Mouse (Mus musculus) hindbrain, embryonic 12.5 days (tissue): Measurements from ENCODE around the gene Ss18l2. TPM values are rescaled to one million over a fixed set of nuclear protein-coding genes. Genes with fewer than 3 reads are reported as not detected.
A peak's percentile ranks its signal among the peaks of the same experiment; 100 is the strongest.

Source experiments
- ATAC-seq: fragments of 200-750 bp; cut with Nextera tagmentation; 2 replicates; pipeline ENCODE4 v1.8.0; 2017; ENCODE audit warnings: moderate TSS enrichment; ENCODE audit not compliant: low FRiP score
- H3K27ac ChIP-seq: fragments of 300-500 bp; sonication (generic); 2 replicates; pipeline ENCODE4 v1.5.1; 2016; ENCODE audit warnings: mild to moderate bottlenecking
- H3K27me3 ChIP-seq: fragments of 300-500 bp; sonication (generic); 2 replicates; pipeline ENCODE4 v1.6.1; 2016; ENCODE audit warnings: mild to moderate bottlenecking
- H3K36me3 ChIP-seq: fragments of 300-500 bp; sonication (generic); 2 replicates; pipeline ENCODE4 v1.6.1; 2016; ENCODE audit warnings: mild to moderate bottlenecking
- H3K4me1 ChIP-seq: fragments of 300-500 bp; sonication (generic); 2 replicates; pipeline ENCODE4 v1.6.1; 2016
- H3K4me2 ChIP-seq: fragments of 300-500 bp; sonication (generic); replicated peaks from 2 replicates; pipeline ENCODE4 v1.6.1; 2016; ENCODE audit warnings: mild to moderate bottlenecking
- H3K4me3 ChIP-seq: fragments of 300-500 bp; sonication (generic); 2 replicates; pipeline ENCODE4 v1.5.1; 2016; ENCODE audit warnings: mild to moderate bottlenecking
- H3K9ac ChIP-seq: fragments of 300-500 bp; sonication (generic); 2 replicates; pipeline ENCODE4 v1.6.1; 2016; ENCODE audit warnings: mild to moderate bottlenecking, moderate library complexity
- H3K9me3 ChIP-seq: fragments of 300-500 bp; sonication (generic); replicated peaks from 2 replicates; pipeline ENCODE4 v1.6.1; 2016; ENCODE audit warnings: mild to moderate bottlenecking
- WGBS: fragments of 180-500 bp; shearing (Covaris S2); methylation state at CpG from one replicate; pipeline ENCODE4 v1.1.7; 2016; 5-methylcytosine and 5-hydroxymethylcytosine counted together
- polyA plus RNA-seq: library from polyadenylated mRNA; unstranded; fragments of >200 nt; fragmentation: Nextera tagmentation; extraction: Ambion mirVana; gene quantifications from 2 replicates; pipeline ENCODE4 v1.2.1, GENCODE M21; 2016

Gene Ss18l2
- polyA plus RNA-seq, 1 experiment from 2014 or later = 130 TPM

- Histone ChIP-seq H3K36me3 (peaks cover 9% of the 10 kb centered on the region), H3K4me1 (0 out of 2 replicates have a peak, but pooled peaks cover 2% of the 10 kb centered on the region), H3K9ac (no peak overlapping the region; the same call in 1 of the 2 replicates), H3K9me3 (no peaks in the 10 kb centered on the region), H3K27ac (no peak overlapping the region), H3K27me3 (peaks cover 2% of the 10 kb centered on the region; the same call in 1 of the 2 replicates), H3K4me2 (no peak overlapping the region), H3K4me3 (no peak overlapping the region)
- WGBS = 86% methylated on average over 8 of the region's 8 CpGs
- no peak for ATAC-seq
These were observed 32.7 kb upstream of the Ss18l2 start for GRCm38 (mm10) chr9:121677476-121677875.

- Histone ChIP-seq H3K9me3 (no peaks in the 10 kb centered on the region), H3K27me3 (peaks cover 2% of the 10 kb centered on the region; the same call in 1 of the 2 replicates), H3K9ac (no peak overlapping the region), H3K4me2 (no peak overlapping the region), H3K27ac (peak overlapping the region; percentile 30; the same call in 1 of the 2 replicates), H3K4me1 (no peaks in the 10 kb centered on the region), H3K36me3 (peaks cover 25% of the 10 kb centered on the region), H3K4me3 (no peak overlapping the region)
- WGBS = 14% methylated on average over 6 of the region's 6 CpGs
- ATAC-seq = peak; percentile 79
These were observed 30.6 kb upstream of the Ss18l2 start for GRCm38 (mm10) chr9:121679549-121679948.

- H3K27me3 ChIP-seq = peaks cover 2% of the 10 kb centered on the region; the same call in 1 of the 2 replicates
- no peaks in the 10 kb centered on the region for H3K9me3 ChIP-seq
- H3K9ac ChIP-seq = no peak overlapping the region
- WGBS = 81% methylated on average over 8 of the region's 8 CpGs
- H3K27ac ChIP-seq = no peak overlapping the region
- no peaks in the 10 kb centered on the region for H3K4me1 ChIP-seq
- peaks cover 40% of the 10 kb centered on the region for H3K36me3 ChIP-seq
- no peak overlapping the region for H3K4me2 ChIP-seq
- no peak overlapping the region for H3K4me3 ChIP-seq
- ATAC-seq = no peak
These were observed 28.9 kb upstream of the Ss18l2 start for GRCm38 (mm10) chr9:121681191-121681590.

GRCm38 (mm10) chr9:121682037-121682680, 28.0 kb upstream of the Ss18l2 start:
- Histone ChIP-seq H3K4me2 (no peak overlapping the region), H3K27ac (no peak overlapping the region), H3K4me1 (no peaks in the 10 kb centered on the region), H3K4me3 (no peak overlapping the region), H3K9ac (no peak overlapping the region), H3K27me3 (peaks cover 2% of the 10 kb centered on the region; the same call in 1 of the 2 replicates), H3K9me3 (no peaks in the 10 kb centered on the region), H3K36me3 (peaks cover 47% of the 10 kb centered on the region)
- 74% methylated on average over 18 of the region's 18 CpGs for WGBS
- ATAC-seq = no peak

- ATAC-seq = no peak
- WGBS = 83% methylated on average over 7 of the region's 7 CpGs
- Histone ChIP-seq H3K4me2 (no peak overlapping the region), H3K4me3 (no peak overlapping the region), H3K27me3 (no peaks in the 10 kb centered on the region), H3K9ac (no peak overlapping the region), H3K27ac (no peak overlapping the region), H3K4me1 (peaks cover 4% of the 10 kb centered on the region), H3K36me3 (peaks cover 65% of the 10 kb centered on the region), H3K9me3 (no peaks in the 10 kb centered on the region)
These were observed 25.4 kb upstream of the Ss18l2 start for GRCm38 (mm10) chr9:121684702-121685101.

- H3K4me3 ChIP-seq = peak overlapping the region; percentile 4; the same call in 1 of the 2 replicates
- H3K4me2 ChIP-seq = peak overlapping the region; percentile 37
- H3K36me3 ChIP-seq = peaks cover 71% of the 10 kb centered on the region
- ATAC-seq = peak; percentile 90
- H3K9ac ChIP-seq = no peak overlapping the region
- no peaks in the 10 kb centered on the region for H3K27me3 ChIP-seq
- H3K9me3 ChIP-seq = no peaks in the 10 kb centered on the region
- 35% methylated on average over 15 of the region's 15 CpGs for WGBS
- peak overlapping the region; percentile 89 for H3K27ac ChIP-seq
- peaks cover 20% of the 10 kb centered on the region for H3K4me1 ChIP-seq
These were observed 19.9 kb upstream of the Ss18l2 start for GRCm38 (mm10) chr9:121690200-121690651.

- Histone ChIP-seq H3K9ac (no peak overlapping the region), H3K9me3 (no peaks in the 10 kb centered on the region), H3K4me3 (no peak overlapping the region), H3K4me2 (peak overlapping the region; percentile 37), H3K27ac (peak overlapping the region; percentile 89), H3K36me3 (peaks cover 69% of the 10 kb centered on the region), H3K27me3 (no peaks in the 10 kb centered on the region), H3K4me1 (peaks cover 20% of the 10 kb centered on the region)
- peak; percentile 57 for ATAC-seq
- WGBS = 81% methylated on average over 7 of the region's 7 CpGs
These were observed 19.4 kb upstream of the Ss18l2 start for GRCm38 (mm10) chr9:121690734-121691133.

- H3K27ac ChIP-seq = no peak overlapping the region
- H3K4me2 ChIP-seq = no peak overlapping the region
- no peaks in the 10 kb centered on the region for H3K27me3 ChIP-seq
- no peak overlapping the region for H3K9ac ChIP-seq
- H3K36me3 ChIP-seq = peaks cover 60% of the 10 kb centered on the region
- 0 out of 2 replicates have a peak, but pooled peaks cover 5% of the 10 kb centered on the region for H3K9me3 ChIP-seq
- ATAC-seq = no peak
- 71% methylated on average over 12 of the region's 12 CpGs for WGBS
- no peak overlapping the region for H3K4me3 ChIP-seq
- peaks cover 18% of the 10 kb centered on the region for H3K4me1 ChIP-seq
These were observed 15.4 kb upstream of the Ss18l2 start for GRCm38 (mm10) chr9:121694736-121695135.

- Histone ChIP-seq H3K27me3 (no peaks in the 10 kb centered on the region), H3K9ac (no peak overlapping the region), H3K36me3 (peaks cover 58% of the 10 kb centered on the region), H3K9me3 (0 out of 2 replicates have a peak, but pooled peaks cover 5% of the 10 kb centered on the region), H3K4me3 (no peak overlapping the region), H3K4me1 (peaks cover 2% of the 10 kb centered on the region; the same call in 1 of the 2 replicates), H3K27ac (no peak overlapping the region), H3K4me2 (no peak overlapping the region)
- WGBS = 91% methylated on average over 9 of the region's 9 CpGs
- no peak for ATAC-seq
These were observed 13.5 kb upstream of the Ss18l2 start for GRCm38 (mm10) chr9:121696626-121697025.

GRCm38 (mm10) chr9:121697150-121698049, 12.7 kb upstream of the Ss18l2 start:
- Histone ChIP-seq H3K36me3 (peaks cover 53% of the 10 kb centered on the region), H3K4me3 (no peak overlapping the region), H3K4me2 (no peak overlapping the region), H3K9me3 (0 out of 2 replicates have a peak, but pooled peaks cover 5% of the 10 kb centered on the region), H3K9ac (no peak overlapping the region), H3K27me3 (no peaks in the 10 kb centered on the region), H3K4me1 (peaks cover 4% of the 10 kb centered on the region; the same call in 1 of the 2 replicates), H3K27ac (no peak overlapping the region)
- 96% methylated on average over 1 of the region's 1 CpGs for WGBS
- ATAC-seq = no peak

GRCm38 (mm10) chr9:121704261-121704645, 5.9 kb upstream of the Ss18l2 start:
- Histone ChIP-seq H3K9me3 (no peaks in the 10 kb centered on the region), H3K36me3 (peaks cover 11% of the 10 kb centered on the region), H3K27ac (peak overlapping the region; percentile 79; the same call in 1 of the 2 replicates), H3K9ac (peak overlapping the region; percentile 86), H3K4me2 (peak overlapping the region; percentile 93), H3K27me3 (0 out of 2 replicates have a peak, but pooled peaks cover 3% of the 10 kb centered on the region), H3K4me1 (peaks cover 31% of the 10 kb centered on the region), H3K4me3 (peak overlapping the region; percentile 83)
- no peak for ATAC-seq
- 37% methylated on average over 11 of the region's 11 CpGs for WGBS
